Mouse (Mus musculus): ENCODE data around the gene Golm1. TPM values are rescaled to one million over a fixed set of nuclear protein-coding genes. Genes with fewer than 3 reads are reported as not detected.
A peak's percentile ranks its signal among the peaks of the same experiment; 100 is the strongest.

Gene Golm1
- total RNA-seq, 2 experiments from 2014 or later, result 22.0 to 22.7 TPM

DNA sequence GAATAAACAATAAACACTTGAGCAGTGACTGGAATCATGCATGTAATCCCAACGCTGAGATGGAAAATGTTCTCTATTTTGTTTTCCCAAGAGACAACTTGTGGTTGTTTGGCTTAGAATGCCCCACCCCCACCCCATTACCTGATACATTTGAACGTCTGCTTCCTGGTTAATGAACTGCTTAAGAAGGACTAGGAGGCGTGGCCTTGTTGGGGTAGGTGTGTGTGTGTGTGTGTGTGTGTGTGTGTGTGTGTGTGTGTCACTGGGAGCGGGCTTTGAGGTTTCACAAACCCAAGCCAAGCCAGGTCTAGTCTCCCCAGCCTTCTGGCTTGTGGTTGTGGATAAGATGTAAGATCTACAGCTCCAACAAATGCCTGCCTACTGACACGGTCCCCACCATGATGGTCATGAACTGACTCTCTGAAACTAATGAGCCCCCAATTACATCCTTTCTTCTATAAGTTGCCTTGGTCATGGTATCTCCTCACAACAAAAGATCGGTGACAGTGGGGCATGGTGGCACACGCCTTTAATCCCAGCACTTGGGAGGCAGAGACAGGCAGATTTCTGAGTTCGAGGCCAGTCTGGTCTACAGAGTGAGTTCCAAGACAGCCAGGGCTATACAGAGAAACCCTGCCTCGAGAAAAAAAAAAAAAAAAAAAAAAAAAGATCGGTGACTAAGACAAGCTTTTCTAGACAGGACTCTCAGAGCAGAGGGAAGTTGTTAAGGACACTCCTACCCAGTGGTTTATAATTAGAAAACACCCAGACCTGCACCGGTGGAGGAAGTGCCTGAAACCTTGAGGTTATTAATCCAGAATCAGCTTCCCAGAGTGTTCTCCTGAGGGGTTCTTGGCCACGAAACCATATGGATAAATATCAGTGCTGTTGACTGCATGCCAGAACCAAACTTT lies 962 bp upstream of the Golm1 start:
- intact Hi-C loops (cut with DNase I), result no loop called here
- no peak for DNase-seq

DNA sequence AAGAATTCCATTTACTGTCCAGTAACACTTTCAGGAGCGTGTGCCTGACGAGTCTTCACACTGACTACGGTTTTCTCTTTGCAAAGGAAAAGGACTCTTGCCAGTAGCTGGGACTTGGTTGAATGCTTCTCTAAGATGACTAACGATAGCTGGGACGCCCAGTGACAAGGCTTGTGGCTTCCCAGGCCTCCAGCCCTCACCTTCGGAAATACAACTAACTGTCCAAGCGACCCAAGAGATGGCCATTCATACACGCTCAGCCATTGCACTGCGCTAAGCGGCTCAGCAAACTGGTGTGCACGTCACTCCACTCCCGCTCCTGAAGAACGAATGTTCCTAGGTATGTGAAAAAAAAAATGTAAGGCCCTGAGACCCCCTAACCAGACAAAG lies 855 bp downstream of the Golm1 start:
- DNase-seq, result peak; percentile 30 to 32
- intact Hi-C loops (cut with DNase I), result no loop called here

DNA sequence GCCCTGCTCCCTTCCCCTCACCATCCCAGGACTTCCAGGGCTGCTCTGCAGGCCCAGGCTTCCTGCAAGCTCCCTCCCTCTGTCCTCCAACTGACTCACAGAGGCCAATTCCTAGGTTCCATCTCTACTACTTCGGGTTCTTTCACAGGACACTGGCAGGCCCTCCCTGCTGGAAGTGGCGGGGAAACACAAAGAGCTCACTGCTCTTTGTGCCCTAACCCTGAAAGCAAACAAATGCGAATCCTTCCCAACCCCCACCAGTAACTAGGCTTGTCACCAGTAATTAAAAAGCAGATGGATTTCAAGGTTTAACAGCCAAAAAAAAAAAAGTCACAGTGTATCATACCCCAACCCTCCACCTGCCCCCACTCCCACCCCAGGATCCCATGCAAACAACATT lies 1.4 kb downstream of the Golm1 start:
- intact Hi-C loops (cut with DNase I), result no loop called here

DNA sequence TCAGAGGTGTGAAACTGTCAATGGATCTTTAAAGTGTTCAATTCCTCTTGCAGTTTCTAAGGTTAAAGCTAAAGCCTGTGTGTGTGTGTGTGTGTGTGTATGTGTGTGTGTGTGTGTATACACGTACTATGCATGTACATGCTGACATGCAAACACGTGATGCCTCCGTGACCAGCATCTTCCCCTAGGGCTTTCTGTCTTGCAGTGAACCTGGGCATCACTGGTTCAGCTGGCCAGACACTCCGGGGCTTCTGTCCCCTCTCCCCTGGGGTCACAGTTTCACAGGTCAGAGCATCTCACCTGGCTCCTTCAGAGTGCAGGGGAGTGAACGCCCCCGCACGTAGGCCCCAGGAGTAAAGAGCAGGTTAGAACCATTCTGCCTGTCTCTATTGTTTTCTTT lies 2.0 kb downstream of the Golm1 start:
- DNase-seq, result no peak
- intact Hi-C loops (cut with DNase I), result no loop called here

More for the DNA sequence above, 1.4 kb downstream of the Golm1 start:
- DNase-seq, result no peak

DNA sequence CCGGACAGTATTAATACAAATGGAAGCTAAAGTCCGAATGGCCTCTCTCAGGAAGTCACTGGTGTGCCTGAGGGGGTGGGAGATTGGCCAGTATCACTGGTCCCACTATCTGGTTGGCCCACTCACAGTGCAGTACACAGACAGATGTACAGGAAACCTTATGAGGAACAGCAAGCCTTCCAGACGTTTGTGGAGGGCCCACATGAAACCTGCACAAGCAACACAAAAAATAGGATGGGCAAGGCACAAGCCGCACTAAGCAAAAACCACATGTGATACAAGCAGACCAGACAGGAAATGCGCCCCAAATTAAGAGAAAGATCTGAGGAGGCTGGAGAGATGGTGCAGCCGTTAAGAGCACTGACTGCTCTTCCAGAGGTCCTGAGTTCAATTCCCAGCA lies 3.4 kb downstream of the Golm1 start:
- intact Hi-C loops (cut with DNase I), result no loop called here
- DNase-seq, result no peak

DNA sequence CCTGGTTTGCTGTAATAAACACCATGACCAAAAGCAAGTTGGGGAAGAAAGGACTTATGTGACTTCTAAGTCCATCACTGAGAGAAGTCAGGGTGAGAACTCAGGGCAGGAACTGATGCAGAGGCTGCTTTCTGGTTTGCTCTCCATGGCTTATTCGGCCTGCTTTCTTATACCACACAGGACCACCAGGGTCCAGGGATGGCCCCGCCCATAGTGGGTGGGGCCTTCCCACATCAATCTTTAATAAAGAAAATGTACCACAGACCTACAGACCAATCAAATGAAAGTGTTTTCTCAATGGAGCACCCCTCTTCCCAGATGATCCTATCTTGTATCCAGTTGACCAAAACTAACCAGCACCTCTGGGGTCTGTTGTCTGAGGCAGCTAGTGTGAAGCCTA lies 4.1 kb downstream of the Golm1 start:
- DNase-seq, result no peak
- intact Hi-C loops (cut with DNase I), result no loop called here

DNA sequence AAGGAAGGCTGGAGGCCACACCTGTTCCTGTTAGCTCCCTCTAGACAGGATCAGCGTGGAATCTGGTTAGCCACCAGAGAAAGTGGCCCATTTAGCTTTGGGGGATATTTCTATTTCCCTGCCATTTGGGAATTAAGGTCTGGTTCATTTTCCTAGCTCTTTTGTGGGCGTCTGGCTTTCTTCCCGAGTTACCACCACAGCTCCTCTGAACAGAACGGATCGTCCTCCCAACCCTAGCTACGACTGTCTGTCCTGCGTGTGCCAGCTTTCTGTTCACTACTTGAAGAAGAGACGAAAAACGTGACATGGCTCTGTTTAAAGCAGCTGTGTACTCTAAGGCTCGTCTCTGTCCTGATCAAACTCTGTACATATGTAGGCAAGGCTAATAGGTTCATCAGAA lies 5.7 kb downstream of the Golm1 start:
- intact Hi-C loops (cut with DNase I), result no loop called here
- DNase-seq, result no peak

DNA sequence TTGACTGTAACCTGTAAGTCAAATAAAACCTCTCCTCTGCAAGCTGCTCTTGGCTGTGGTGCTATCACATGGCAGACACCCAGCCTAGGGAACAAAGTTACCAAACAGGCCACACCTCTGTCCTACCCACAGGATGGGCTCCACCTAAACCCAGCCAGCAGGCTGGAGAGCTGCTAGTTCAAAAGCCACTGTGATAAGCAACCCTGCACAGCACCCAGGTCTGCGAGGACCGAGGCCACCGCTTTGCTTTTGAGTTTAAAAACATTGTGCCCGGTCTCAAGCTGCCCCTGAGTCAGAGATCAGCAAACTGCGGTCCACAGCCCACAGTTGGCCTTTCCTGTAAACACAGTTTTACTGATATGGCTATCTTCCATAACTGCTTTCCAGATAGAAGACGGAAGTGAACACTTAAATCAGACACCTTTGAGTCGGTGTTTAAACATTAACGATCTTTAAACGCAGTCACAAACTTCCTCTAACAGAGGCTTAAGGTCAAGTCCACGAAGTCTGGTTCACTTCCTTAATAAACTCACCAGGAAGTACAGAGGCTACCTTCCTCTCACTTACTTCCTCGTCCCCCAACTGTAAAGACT lies 7.0 kb downstream of the Golm1 start:
- intact Hi-C loops (cut with DNase I), result no loop called here

DNA sequence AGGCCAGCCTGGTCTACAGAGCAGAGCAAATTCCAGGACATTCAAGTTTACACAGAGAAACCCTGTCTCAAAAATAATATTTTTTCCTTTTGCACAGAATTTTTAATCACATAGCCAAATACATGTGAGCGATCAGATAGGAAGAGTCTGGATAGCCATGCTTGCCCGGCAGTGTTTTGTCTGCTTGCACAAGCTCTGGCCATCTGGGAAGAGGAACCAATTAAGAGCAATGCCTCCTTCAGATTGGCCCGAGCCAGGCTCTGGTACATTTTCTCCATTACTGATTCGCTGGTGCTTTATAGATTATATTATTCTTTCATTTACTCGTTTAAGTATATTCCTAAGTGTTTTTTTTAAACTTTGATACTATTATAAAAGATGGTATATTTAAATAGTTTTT lies 7.8 kb downstream of the Golm1 start:
- intact Hi-C loops (cut with DNase I), result no loop called here
- DNase-seq, result no peak

More for the DNA sequence above, 7.0 kb downstream of the Golm1 start:
- DNase-seq, result peak; percentile 48 to 57

DNA sequence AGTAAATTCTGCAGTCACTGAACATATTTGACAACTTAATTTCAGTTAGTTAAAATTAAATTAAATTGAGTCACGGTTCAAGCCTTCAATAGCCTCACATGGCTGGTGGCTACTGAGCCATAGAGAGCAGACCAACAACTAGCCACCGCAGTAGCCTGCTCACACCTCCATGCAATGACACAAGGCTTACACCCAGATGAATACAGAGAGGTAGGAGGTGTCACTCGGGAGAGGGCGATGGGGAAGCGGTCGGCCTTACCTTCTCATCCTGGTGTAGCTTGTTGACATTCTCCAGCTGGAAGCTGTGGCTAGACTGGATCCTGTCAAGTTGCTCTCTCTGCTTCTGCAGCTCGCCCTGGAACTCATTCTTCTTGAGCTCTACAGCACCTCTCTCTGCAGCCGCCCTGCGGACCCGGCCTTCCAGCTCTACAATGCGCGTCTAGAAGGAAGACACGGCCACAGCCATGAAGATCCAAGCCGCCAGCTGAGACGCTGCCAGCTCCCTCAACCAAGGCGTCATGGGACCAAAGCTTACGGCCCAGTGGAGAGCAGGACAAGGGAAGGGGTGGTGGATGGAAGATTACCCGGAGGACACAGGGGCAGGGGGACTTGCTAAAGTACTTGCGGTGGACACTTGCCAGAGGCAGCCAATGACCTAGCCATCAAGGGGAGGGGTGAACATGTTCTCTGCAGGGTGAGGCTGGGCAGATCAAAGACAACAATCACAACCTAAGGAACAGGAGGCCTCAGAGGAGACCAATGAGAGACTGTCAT lies 11.5 kb downstream of the Golm1 start:
- intact Hi-C loops (cut with DNase I), result no loop called here
- DNase-seq, result no peak

DNA sequence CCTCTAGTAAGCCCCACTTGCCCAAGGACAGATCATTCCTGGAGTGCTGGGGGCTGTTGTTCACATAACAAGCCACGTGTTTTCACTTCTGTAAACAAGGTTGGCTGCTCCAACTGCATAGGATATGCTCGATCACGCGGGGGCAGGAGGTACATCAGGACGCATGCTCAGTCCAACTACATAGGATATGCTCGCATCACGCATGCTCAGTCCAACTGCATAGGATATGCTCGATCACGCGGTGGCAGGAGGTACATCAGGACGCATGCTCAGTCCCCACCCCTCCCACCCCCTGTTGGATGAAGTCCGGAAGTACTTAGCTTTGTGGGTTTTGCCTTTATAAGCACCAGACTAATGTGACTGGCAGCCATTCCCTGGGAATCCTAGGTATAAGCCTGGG lies 13.6 kb downstream of the Golm1 start:
- no peak for DNase-seq
- intact Hi-C loops (cut with DNase I), result no loop called here

DNA sequence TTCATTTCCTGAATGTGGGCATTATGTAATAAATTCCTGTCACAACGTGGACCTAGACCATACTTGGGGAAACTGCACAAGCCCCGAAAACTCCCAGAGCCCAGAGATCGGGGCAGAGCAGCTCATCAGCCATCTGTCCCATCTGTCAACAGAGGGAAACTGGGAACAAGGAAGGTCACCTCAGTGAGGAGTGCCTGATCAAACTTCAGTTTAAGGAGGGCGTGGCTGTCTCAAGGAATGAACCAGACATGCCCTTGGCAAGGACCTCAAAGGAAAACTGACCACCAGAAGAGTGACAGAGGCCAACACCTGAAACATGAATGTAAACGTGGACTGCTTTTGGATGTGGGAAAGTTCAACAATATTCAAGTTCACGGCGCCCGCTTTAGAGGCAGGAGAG lies 14.2 kb downstream of the Golm1 start:
- intact Hi-C loops (cut with DNase I), result no loop called here
- DNase-seq, result no peak

DNA sequence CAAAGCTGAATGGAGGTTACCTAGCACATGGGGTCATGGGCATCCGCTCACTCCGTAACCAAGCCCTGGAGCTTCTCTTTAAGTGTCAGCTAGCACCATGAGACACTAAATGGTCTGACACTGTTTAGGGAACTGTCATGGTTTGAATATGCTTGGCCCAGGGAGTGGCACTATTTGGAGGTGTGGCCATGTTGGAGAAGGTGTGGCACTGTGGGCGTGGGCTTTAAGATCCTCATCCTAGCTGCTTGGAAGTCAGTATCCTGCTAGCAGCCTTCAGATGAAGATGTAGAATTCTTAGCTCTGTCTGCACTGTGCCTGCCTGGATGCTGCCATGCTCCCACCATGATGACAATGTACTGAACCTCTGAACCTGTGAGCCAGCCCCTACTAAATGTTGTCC lies 15.2 kb downstream of the Golm1 start:
- intact Hi-C loops (cut with DNase I), result no loop called here
- no peak for DNase-seq

DNA sequence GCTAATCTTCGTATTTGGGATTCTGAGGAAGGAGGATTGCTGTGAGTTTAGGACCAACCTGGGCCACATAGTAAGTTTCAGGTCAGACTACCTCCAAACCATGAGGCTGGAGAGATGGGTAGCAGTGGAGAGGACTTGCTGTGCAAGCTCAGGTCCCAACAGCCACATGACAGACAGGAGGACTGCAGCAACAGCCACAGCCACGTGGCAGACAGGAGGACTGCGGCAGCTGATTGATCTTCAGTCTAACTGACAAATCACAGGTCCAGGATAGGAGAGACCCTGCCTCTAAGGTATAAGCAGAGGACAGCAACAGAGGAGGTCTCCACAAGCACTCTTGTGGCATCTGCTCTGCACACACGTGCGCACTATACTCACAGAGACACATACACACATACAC lies 17.8 kb downstream of the Golm1 start:
- intact Hi-C loops (cut with DNase I), result no loop called here
- no peak for DNase-seq

DNA sequence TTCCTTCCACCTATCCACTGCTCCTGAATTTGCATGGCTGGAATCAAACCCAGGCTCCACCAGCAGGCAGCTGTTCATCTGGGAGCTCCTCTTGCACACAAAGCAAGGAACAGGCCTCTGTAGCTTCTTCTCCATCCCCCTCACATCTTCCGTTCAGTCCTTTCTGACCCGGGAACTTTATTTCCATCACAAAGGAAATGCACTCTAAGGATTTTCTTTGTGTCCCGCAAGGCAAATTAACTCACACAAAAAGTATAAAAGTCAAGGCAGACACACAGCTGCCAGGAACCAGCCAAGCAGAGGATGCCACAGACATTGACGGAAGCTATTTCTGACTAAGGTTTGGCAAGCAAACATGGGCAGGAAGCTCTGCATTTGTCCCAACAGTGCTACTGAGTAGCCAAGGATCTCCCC lies 18.6 kb downstream of the Golm1 start:
- peak in 1 of 2 experiments; percentile 24 for DNase-seq
- intact Hi-C loops (cut with DNase I), result no loop called here

DNA sequence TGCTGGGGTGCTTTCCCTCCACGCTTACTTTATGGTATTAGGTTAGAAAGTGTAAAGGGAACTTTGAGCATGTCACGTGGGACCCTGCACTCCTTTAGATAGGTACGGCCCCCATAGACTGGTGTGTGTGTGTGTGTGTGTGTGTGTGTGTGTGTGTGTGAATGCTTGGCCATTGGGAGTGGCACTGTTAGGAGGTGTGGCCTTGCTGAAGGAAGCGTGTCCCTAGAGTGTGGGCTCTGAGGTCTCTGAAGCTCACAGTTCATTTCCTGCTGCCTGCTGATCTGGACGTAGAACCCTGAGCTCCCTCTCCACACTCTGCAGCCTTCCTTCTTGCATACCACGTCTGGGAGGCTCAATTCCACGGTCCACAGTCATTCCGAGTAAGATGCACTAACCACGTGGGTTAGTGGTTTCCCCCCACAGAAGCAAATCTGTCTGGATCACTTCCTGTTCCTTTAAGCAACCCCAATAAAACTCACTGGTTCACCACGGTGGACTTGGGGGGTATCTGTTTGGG lies 19.2 kb downstream of the Golm1 start:
- no peak for DNase-seq
- intact Hi-C loops (cut with DNase I), result no loop called here

DNA sequence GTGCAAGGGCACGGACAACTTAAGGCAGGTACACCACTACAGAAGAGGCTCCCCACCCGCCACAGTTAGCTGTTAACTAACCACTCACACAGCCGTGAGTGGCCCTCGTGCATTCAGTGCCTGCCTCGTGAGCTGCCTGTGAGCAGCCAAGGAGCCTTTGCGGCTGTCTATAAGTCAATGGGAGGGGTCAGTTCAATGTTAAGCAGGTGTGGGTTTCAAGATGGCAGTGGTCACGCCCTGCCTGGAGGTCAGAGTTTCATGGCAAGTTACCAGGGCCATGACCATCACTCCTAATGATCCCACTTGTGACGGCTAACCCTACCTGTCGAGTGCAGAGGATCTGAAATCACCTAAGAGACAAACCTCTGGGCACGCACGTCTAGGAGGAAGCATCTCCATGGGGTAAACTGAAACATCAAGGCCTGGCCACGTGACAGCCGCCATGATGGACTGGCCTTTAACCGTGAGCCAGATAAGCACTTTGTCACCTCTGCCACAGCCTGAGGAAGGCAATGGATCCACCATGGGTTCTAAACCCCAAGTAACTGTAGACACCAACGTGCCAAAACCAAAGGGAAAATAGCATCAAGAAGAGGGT lies 19.8 kb downstream of the Golm1 start:
- DNase-seq, result no peak

DNA sequence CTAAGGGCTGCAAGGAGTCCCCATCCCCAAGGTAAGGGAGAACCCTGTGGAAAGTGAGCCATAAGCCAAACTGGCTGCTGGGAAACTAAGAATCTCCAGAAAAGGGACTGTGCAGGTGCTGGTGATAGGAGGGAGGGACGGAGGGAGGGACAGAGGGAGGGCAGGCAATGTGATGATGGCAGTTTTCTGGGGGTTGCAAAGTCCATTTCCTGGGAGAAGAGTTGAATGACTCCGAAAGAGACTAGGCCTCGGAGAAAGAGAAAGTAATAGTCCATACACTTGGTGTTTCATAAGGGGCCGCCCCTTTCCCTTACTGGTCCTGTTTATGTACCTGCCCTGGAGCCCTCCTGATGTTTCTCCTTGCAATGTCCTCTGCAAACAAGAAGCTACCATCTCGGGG lies 21.1 kb downstream of the Golm1 start:
- no peak for DNase-seq
- intact Hi-C loops (cut with DNase I), result no loop called here

More for the DNA sequence above, 19.8 kb downstream of the Golm1 start:
- intact Hi-C loops (cut with DNase I), result no loop called here

DNA sequence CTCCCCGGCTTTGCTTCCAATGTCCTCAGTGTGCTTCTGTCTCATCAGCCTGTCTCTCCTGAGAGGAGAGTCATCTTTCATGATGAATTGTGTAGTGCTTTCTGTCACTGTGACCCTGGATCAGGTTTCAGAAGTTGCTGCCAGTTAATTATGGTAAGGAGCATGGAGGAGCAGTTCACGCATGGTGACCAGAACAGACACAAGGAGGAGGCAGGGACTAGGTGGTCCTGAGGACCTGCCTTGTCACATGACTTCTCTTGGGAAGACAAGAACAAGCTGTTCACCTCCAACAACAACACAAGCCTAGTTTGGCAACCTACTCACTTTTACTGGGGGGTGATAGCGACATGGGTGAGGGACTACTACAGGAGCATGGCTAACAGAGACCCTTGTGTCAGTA lies 22.5 kb downstream of the Golm1 start:
- DNase-seq, result no peak
- intact Hi-C loops (cut with DNase I), result no loop called here

DNA sequence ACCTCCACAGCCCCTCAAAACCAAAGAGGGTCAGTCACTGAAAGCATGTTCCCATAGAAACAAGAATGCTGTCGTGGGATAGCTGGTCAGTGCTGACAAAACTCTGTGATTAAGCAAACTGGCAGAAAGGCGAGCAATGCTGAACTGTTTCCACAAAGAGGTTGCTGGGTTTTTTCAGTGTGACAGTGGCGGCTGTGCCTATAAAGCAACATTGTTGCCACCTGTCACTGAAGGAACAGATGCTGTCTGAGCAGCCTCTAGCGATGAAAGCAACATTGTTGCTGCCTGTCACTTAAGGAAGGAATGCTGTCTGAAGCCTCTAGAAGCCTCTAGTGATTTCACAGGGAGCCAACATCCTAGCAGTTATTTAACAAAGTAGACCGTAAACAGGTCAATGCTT lies 23.0 kb downstream of the Golm1 start:
- no peak for DNase-seq
- intact Hi-C loops (cut with DNase I), result no loop called here

DNA sequence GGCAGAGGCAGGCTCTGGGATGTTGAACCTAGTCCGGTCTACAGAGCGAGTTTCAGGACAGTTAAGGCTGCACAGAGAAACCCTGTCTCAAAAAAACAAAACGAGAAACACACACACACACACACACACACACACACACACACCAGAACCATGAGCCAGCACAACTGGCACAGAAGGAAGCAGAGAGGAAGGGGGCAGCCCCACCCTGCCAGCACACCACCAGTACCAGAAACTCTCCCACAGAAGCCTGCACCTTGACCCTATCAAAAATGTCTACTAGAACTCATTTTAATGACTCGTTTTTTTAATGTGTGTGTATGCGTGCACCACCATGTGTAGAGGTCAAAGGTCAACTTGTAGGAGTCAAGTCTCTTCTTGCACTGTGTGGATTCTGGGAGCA lies 25.8 kb downstream of the Golm1 start:
- intact Hi-C loops (cut with DNase I), result loop anchor here (5.0 kb wide), 1 partner anchor 73 kb away; no protein-coding TSS in a partner anchor
- no peak for DNase-seq

Data from heart, postnatal 10 days (tissue).